Mouse (Mus musculus): ENCODE measurements around the gene Ppp1r3f.

The Ppp1r3f gene

GRCm38 (mm10) chrX:7553474-7553873 lies 20.6 kb downstream of the Ppp1r3f start:
- no peak for DNase-seq (ENCODE audit: low read depth)

GRCm38 (mm10) chrX:7524961-7525360 lies 49.1 kb downstream of the Ppp1r3f start:
- no peak for DNase-seq (ENCODE audit: low read depth)

All from naive thymus-derived CD4-positive, alpha-beta T cell, adult 2 months (primary cell).